Mouse (Mus musculus): ENCODE data around the gene Palld.

The Palld gene

DNA sequence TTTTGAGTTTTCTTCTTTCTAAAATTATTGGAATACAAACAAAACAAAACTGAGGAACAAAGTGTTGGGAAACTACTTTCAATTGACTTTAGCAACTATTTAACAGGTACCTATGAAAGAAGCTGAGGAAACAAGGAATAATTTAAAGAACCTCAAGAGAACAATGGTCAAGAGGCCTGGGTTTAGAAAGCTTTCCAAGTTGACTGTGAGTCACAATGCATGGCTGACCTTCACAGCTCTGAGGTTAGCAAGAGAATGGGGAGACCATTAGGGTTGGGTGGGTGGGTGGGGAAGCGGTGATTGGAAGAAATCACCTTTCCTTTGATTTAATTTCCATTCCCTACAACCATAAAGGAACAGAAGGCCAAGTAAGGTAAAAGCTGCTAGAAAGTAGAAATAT, 35.6 kb downstream of the Palld start:
- no peak for DNase-seq (ENCODE audit: low spot score in 2 of 2)

DNA sequence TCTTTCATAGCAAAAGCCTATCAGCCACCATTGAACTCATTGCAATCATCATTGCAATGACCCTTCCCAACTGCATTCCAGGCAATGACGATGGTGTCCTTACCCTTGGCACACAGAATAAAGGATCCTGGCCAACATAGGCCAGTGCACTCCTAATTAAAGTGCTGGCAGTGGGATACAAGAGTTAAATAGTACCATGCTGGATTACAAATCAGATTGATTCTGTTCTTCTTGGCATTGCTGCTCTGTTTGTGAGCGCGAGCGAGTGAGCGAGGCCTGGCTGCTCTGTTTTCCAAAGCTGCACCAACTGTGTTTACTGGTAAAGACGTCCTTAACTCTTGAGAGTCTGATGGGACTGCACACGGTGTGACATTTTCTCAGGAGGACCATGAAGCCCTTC, 37.1 kb downstream of the Palld start:
- DNase-seq (ENCODE audit: low spot score in 2 of 2): no peak

- DNase-seq (ENCODE audit: low spot score in 2 of 2): no peak
Measured at GRCm38 (mm10) chr8:61851270-61851669, 51.2 kb downstream of the Palld start.

GRCm38 (mm10) chr8:61848581-61849162, 53.8 kb downstream of the Palld start:
- DNase-seq (ENCODE audit: low spot score in 2 of 2): no peak

DNA sequence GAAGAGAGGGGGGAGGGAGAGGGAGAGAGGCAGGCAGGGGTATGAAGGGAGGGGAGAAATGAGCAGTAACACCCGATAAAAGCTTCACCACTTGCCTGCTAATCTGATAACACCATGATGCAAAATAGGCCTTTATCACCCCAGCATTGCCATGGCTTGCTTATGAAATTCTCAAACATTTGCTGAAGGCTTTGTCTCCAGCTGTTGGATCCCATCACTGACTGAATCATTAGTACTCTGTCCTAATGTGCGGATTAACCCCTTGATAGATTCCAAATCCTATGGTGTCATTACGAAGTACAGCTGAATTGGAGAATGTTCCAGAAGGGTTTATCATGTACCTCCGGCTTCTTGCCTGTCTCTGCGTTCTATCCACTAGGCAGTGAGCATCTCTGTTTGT, 55.0 kb downstream of the Palld start:
- DNase-seq (ENCODE audit: low spot score in 2 of 2): no peak

- no peak for DNase-seq (ENCODE audit: low spot score in 2 of 2)
Measured at GRCm38 (mm10) chr8:61844992-61845391, 57.5 kb downstream of the Palld start.

- DNase-seq (ENCODE audit: low spot score in 2 of 2): no peak
Measured at GRCm38 (mm10) chr8:61844575-61844974, 57.9 kb downstream of the Palld start.

DNA sequence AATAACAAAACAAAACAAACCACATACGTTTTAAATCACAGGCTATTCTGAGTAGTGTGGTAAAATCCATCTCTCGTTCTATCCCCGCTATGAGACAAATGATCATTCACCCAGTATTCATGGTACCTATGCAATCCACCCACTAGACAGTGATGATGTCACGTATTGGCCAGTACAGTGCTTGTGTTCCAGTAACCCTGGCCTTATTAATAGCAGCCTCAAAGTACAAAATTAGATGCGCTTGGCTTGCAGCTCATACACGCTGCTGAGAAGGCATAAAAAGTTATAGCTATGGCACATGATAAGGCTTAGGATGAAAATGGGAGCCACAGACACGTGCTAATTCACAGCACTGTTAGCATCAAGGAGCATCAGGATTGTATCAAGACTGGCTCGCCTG, 58.7 kb downstream of the Palld start:
- no peak for DNase-seq (ENCODE audit: low spot score in 2 of 2)

DNA sequence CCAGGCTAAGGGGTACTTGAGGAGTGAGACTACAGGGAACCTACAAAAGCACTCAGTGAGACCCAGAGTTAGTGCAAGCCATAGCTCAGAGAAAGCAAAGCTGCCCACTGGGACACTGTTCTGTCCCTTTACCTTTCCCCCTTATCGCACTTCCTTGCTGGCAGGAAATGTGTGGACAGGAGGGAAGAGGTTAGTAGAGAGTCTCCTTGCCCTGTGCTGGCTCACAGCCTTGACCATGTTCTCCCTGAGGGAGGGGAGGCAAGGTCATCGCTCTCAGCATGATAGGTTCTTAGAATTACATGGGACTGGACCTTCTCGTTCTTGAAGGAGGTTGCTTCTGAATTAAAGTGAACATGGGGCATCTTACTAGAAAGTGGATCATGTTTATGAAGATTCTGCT, 69.3 kb downstream of the Palld start:
- DNase-seq (ENCODE audit: low spot score in 2 of 2): no peak

DNA sequence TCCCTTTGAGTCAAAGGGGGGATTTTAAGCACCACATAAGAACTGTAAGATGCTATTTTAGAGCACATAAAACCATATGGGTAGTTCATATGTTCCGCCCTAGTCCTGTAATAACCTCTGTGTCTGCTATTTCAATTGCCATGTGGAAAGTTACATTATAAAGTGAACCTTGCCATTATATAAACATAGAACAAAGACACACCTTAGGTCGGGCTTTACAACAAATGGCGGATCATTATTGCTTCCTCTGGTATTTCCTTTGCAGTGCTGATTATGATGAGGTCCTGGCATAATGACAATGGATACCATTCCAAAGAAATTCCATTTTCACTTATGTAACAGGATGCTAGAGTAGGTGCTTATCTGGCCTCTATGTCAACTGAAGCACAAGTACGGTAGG, 70.5 kb downstream of the Palld start:
- no peak for DNase-seq (ENCODE audit: low spot score in 2 of 2)

DNA sequence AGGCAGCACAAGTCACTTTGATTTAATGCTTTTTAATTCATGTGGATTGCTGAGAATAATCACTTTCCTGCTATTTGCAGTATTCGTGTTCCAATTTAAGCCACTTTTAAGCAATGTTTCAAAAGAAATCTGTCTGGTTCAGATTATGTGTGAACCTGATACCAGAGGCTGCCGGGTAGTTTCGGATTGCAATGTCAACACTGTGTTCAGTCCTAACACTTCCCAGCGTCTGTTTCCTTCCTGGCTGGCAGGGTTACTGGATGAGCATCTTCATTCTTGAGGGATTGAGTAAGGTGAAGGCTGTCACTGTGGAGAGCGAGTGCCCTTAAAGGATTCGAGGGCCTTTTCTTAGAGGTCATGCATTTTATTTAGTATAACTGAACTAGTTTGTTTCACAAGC, 71.7 kb downstream of the Palld start:
- DNase-seq (ENCODE audit: low spot score in 2 of 2): no peak

- no peak for DNase-seq (ENCODE audit: low spot score in 2 of 2)
Measured at GRCm38 (mm10) chr8:61824563-61824962, 77.9 kb downstream of the Palld start.

DNA sequence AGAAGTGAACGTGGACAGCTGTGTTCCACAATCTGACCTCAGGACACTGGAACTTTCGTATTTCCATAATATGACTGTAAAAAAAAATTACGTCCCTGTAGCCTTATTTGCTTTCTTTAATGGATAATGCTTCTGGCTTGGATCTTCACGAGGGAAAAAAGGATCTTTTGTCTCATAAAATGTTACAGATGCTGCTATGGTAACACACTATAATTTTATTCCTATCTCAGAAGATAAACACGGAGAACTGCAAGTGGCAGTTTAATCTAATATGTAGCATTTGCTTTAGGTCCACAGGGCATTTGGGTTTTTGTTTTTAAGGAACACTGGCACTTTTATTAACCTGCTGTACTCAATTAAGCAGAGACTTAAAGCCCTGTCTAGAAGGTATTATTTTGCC, 79.3 kb downstream of the Palld start:
- no peak for DNase-seq (ENCODE audit: low spot score in 2 of 2)

DNA sequence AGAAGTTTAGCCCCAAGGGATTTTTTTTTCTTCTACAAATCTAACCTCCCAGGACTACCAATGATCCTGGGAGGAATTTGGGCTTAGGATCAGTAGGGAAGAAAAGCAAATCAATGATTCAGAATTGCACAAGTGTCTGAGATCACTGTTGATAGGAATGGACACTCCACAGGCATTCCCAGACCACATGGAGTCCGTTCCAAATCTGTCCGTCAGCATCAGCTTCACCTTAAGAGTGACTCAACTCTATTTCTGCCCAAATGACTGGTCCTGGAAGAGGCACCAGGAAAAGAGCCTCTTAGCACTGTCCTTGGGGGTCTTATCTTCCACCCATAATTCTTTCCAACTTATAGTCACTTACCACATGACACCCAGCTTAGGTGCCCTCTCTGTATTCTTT, 98.7 kb downstream of the Palld start:
- DNase-seq (ENCODE audit: low spot score in 2 of 2): no peak

DNA sequence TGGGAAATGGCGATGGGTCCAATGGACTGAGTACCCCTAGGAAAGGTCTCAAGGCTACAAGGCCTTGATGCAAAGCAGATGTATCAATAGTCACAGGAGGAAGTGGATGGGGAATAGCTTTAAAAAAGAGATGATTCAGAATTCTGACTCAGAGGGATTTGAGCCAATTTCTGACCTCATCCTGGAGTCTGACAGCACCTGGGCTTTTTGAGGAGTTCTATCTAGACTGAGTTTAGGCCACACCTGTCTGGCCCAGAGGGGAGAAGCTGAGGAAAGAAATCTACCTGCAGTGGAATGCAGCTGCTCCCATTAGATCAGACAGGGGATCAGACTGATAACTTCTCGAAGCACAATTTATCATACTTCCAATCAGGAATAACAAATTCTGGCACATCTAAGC, 99.7 kb downstream of the Palld start:
- no peak for DNase-seq (ENCODE audit: low spot score in 2 of 2)

- no peak for DNase-seq (ENCODE audit: low spot score in 2 of 2)
Measured at GRCm38 (mm10) chr8:61797391-61797947, 105.0 kb downstream of the Palld start.

DNA sequence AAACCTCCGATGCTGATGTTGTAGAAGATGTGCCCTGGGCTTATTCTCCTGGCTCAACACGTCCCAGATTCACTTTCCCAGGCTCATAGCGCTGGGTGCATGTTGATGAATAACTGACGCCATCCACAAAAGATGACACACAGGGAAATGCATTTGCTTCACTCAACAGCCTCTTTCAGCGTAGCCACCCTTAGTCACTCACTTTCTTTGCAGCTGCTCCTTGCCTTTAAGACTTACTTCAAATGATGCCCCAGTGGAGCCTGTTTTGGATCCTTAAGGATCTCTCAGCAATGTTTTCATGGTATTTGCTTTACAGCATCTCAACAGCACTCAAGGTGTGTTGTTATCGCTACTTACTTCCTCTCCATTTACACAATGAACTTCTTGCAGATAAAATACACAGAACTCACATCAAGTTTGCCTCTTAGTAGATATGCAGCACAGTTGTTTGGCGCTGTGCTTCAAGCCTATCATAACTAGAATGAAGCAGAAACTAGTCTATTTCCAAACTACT, 105.9 kb downstream of the Palld start:
- no peak for DNase-seq (ENCODE audit: low spot score in 2 of 2)

- no peak for DNase-seq (ENCODE audit: low spot score in 2 of 2)
Measured at GRCm38 (mm10) chr8:61789946-61790345, 112.5 kb downstream of the Palld start.

- DNase-seq (ENCODE audit: low spot score in 2 of 2): no peak
Measured at GRCm38 (mm10) chr8:61789289-61789688, 113.2 kb downstream of the Palld start.

DNA sequence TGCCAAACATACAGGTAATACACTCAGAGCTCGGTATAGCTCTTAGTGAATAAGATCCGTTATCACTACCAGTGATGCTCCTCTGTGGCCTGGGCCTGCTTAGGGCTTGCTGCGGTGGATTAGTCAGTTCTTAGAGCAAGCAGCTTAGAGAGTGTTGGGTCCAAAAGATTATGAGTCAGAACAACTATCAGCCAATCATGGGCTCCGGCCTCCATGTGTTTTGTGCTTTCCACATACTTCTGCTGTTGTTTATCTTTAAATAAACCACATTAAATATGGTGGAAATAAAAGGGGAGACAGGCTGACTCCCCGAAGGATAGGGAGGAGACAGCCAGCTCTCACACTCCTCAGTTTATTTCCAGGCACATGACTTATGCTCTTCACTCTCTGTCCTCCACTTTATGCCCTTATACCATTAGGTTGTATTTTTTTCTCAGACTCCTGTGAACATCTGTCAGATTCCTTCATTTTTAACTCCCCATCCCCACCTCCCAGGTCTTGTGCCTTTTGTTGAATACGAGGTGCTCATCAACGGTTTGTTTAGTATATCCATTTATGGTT, 119.5 kb downstream of the Palld start:
- no peak for DNase-seq (ENCODE audit: low spot score in 2 of 2)

- no peak for DNase-seq (ENCODE audit: low spot score in 2 of 2)
Measured at GRCm38 (mm10) chr8:61780652-61781257, 121.7 kb downstream of the Palld start.

DNA sequence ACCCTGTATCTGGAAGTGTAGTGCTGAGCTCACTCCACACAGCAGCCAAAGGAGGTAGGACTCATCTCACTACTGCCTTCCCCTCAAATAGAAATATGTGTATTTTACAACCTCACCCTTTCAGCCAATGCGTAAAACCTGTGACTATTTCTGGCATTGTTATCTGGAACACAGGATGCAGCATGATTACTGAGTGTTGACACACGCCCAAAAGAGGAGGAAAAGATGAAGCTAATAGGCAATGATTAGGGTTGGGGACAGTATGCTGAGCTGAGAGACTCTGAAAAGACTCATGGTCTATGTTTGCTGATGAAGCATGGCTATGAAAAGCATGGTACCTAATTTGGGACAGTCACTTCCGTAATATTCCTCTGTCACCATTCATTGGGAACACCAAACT, 124.3 kb downstream of the Palld start:
- DNase-seq (ENCODE audit: low spot score in 2 of 2): no peak

- no peak for DNase-seq (ENCODE audit: low spot score in 2 of 2)
Measured at GRCm38 (mm10) chr8:61776560-61776959, 125.9 kb downstream of the Palld start.

Data from urinary bladder, adult 18-20 months (tissue).